Mouse (Mus musculus): Measurements from ENCODE around the gene Atg4a.

Atg4a gene

GRCm38 (mm10) chrX:141158160-141158559 is 201.5 kb downstream of the Atg4a start:
- in situ Hi-C loops (cut with MseI, MboI), result no loop called here

- in situ Hi-C loops (cut with MseI, MboI), result no loop called here
Measured at GRCm38 (mm10) chrX:141160371-141160770, 203.7 kb downstream of the Atg4a start.

GRCm38 (mm10) chrX:141165067-141165466 is 208.4 kb downstream of the Atg4a start:
- in situ Hi-C loops (cut with MseI, MboI), result no loop called here

GRCm38 (mm10) chrX:141175353-141175752 is 218.6 kb downstream of the Atg4a start:
- in situ Hi-C loops (cut with MseI, MboI), result no loop called here

- in situ Hi-C loops (cut with MseI, MboI), result no loop called here
Measured at GRCm38 (mm10) chrX:141195036-141195435, 238.3 kb downstream of the Atg4a start.

- in situ Hi-C loops (cut with MseI, MboI), result no loop called here
Measured at GRCm38 (mm10) chrX:141198993-141199392, 242.3 kb downstream of the Atg4a start.

- in situ Hi-C loops (cut with MseI, MboI), result no loop called here
Measured at GRCm38 (mm10) chrX:141212802-141213201, 256.1 kb downstream of the Atg4a start.
